Mouse (Mus musculus) CD4-positive, CD25-positive, alpha-beta regulatory T cell, adult 4 months (primary cell): ENCODE measurements around the gene Mmp9. TPM values are rescaled to one million over a fixed set of nuclear protein-coding genes. Genes with fewer than 3 reads are reported as not detected.

Source experiments
- ATAC-seq: one replicate; pipeline ENCODE4 v1.8.0; 2017
- polyA plus RNA-seq, 2 experiments: library from polyadenylated mRNA; unstranded; fragments of 100-300 nt; shearing (Covaris generic); gene quantifications; one replicate each; pipeline ENCODE4 v1.2.1; 2017

Mmp9 gene
- polyA plus RNA-seq, 2 experiments from 2014 or later, result 2.0 to 4.1 TPM

DNA sequence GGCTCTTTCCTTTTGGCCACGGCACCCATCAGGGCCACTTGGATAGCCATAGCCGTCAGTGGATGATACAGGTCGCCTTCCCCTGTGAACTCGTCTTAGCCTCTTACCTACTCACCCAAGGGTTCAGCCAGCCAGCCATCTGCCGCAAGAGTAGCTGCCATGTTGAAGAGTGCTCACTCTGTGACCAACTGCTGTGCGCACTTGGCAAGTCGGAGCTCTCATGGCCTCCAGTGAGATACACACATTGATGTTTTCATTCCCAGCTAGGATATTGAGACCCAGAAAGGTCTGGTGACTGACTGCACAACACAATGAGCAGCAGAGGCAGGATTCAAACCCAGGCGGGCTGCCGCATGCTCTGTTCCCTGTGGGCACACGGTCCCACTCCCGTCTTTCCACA, 53.6 kb downstream of the Mmp9 start:
- ATAC-seq, result no peak

DNA sequence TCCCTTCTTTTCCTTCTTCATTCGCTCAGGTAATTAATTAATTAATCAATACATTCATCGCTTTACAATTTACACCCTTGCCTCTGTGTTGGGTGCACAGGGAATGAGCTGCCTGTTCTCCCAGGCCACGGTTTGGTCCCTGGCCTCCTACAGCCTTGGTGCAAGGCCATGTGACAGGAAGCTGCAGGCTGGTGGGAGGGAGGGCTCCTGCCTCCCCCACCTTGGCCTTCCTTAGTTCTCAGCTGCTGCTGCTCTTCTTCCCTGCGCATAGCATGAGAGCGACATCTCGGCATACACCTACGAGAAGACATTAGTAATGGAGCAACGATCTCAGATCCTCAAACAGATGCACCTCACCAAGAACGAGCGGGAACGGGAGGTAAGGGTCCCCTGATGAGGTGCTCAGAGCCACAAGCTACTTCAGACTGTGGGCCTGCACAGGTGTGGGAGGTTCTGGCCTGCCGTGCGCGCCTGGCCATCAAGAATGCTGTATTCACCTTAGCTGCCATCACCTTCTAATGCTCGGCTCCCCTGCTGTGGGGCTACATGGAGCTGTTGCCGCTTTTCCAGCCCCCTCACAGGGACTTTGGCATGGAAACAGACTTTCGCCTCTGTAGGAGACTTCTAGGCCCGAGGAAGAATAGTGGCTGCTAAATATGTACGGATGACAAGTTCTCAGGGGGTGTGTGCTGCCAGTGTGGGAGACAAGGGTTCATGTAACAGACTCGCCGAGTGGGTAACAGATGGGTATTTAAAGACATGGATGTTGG, 54.3 kb downstream of the Mmp9 start:
- ATAC-seq, result no peak

DNA sequence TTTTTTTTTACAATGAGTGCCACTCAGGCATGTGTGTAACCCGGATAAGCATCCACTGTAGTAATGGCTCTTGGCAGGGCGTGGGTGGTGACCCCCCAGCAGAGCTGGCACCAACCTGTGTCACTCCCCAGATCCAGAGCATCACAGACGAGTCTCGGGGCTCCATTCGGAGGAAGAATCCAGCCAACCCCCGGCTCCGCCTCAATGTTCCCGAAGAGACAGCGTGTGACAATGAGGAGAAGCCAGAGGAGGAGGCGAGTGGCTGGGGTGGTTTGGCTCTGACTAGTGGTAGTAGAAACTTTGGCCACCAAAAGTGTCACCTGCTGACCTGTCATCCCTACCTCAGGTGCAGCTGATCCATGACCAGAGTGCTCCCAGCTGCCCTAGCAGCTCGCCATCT, 55.4 kb downstream of the Mmp9 start:
- ATAC-seq, result no peak

DNA sequence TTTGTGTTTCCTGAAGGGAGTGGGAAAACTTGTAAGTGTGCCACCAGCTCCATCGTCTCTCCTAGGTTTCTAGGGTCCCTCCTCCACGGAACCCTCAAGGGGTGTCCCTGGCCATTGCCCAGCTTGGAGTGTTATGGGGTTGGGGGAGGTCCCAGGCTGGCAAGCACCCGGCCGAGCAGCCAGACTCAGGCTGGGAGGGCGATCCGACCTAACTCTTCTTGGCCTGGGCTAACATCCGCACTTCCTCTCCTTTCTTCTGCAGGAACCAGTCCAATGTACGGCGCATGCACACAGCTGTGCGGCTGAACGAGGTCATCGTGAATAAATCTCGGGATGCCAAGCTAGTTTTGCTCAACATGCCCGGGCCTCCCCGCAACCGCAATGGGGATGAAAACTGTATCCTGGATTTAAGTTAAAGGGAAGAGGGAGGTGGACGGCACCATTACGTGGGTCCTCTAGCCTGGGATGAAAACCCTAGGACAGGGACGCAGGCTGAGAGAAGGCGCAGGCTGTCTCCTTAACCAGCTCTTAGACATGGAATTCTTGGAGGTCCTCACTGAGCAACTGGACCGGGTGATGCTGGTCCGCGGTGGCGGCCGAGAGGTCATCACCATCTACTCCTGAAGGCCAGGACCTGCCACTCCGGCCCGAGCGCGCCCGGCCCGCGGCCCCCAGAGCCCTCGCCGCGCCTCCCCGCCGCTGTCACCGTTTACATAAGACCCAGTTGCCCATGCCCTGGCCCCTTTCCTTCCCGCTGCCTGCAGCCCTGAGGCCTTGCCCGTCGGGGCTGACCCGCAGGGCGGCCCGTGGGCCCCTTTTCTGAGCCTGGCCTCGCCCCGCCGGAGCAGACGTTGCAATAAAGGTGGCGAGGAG, 56.5 kb downstream of the Mmp9 start:
- ATAC-seq, result no peak

DNA sequence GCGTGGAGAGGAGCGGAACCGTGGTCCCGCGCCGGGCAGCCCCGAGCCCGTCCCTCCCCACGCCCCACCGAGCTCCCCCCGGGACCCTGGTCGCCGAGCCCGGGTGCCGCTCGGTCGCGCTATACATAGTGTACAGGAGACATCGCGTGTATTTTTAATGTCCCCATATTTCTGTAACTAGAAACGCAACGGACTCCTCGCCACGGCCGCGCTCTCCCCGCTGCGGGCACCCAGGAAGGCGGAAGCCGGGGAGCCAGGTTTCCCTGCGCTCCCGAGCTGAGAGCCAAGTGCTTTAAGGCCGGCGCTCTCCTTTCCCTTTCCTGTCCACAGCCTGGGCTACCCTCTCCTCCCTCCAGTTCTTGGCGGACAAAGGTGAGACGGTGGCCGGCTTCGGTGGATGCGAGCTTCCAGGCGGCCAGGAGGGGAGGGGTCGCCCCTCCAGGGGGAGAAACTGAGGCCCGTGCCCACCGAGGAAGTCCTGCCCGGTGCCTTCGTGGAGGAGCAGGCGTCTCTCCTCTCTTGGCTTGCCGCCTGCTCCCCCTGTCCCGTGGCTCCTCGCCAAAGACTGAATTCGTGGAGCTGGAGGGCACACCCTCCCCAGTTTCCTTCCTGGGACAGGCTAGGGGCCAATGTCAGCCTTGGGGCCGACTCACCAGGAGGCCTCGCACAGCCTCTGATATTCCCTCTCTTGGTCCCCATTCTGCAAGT, 57.3 kb downstream of the Mmp9 start:
- no peak for ATAC-seq

DNA sequence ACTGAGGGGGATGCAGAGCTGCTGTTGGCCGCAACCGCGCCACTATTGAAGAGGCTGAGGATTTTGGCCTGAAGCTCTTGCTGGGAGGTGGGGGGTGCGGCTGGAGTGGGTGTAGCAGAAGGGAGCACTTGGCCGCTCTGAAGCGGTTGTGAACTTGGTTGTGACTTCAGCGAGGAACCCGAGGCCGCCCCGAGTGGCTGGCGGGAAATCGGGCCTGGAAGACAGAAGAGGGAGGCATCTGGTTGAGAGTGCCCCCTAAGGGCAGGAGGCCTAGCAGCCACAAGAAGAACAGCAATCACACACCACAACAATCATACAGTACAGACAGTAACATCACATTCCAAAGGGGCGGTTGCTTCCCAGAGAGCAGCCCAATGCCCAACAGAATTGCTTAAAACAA, 61.4 kb downstream of the Mmp9 start:
- ATAC-seq, result no peak

DNA sequence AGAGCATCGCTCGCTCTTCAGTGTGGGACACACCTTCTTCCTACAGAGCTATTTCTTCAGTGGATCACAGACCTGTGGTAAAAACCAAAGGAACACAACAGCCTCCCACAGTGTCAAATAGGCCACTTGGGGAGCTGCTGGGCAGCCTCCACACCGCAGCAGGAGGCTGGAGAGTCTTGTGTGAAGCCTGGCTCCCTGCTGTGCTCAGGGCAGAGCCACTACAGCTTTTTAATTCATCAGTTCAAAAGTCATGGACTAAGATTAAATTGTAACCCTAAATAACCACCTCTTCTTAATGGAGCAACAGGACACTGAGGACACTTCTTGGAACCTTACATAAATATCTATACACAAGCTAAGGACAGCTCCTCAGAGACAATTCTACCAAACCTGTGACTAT, 62.5 kb downstream of the Mmp9 start:
- ATAC-seq, result no peak

DNA sequence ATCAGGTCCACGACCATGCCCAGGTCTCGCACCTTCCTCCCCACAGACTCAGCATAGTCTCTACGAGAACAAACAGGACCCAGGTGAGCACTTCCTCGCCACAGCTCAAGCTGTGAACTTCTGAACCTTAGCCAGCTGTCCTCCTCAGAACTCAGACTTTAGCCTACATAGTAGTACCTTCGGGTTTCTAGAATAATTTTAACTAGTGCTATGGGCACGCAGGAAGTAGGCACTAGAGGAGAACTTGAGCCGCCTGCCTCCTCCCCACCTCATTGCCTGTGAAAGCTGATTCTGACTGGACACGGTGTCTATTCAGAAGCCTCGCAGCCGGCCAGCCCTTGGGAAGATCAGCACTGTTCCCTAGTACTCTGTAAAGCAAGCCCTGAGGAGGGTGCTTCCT, 63.7 kb downstream of the Mmp9 start:
- ATAC-seq, result no peak

Other genes with a start within 250 kb of the Mmp9 start
- not detected for gene Spint4, start 242.3 kb upstream of the Mmp9 start, polyA plus RNA-seq
- gene Spint5, start 225.5 kb upstream of the Mmp9 start, polyA plus RNA-seq, result not detected
- gene Wfdc3, start 194.8 kb upstream of the Mmp9 start, polyA plus RNA-seq, result not detected
- 1 to 10 TPM; 3.8 to 7.3 TPM for gene Dnttip1, start 194.8 kb upstream of the Mmp9 start, polyA plus RNA-seq
- 10 to 100 TPM in 1 of 2 experiments, 1 to 10 TPM in 1; 7.7 to 11.4 TPM for gene Ube2c, start 170.9 kb upstream of the Mmp9 start, polyA plus RNA-seq
- gene Tnnc2, start 160.8 kb upstream of the Mmp9 start, polyA plus RNA-seq, result not detected
- 1 to 10 TPM; 4.9 to 7.7 TPM for gene Snx21, start 155.0 kb upstream of the Mmp9 start, polyA plus RNA-seq
- gene Acot8, start 135.9 kb upstream of the Mmp9 start, polyA plus RNA-seq, result 10 to 100 TPM; 32.5 to 42.2 TPM
- 1 to 10 TPM; 7.0 to 8.1 TPM for gene Zswim3, start 135.7 kb upstream of the Mmp9 start, polyA plus RNA-seq
- gene Zswim1, start 118.1 kb upstream of the Mmp9 start, polyA plus RNA-seq, result 10 to 100 TPM; 20.9 to 30.5 TPM
- gene Spata25, start 112.2 kb upstream of the Mmp9 start, polyA plus RNA-seq, result not detected
- 100 to 1,000 TPM; 211 to 247 TPM for gene Ctsa, start 107.9 kb upstream of the Mmp9 start, polyA plus RNA-seq
- gene Neurl2, start 107.3 kb upstream of the Mmp9 start, polyA plus RNA-seq, result 1 to 10 TPM in 1 of 2 experiments, under 1 TPM in 1; 0.65 to 1.6 TPM
- gene Pltp, start 83.1 kb upstream of the Mmp9 start, polyA plus RNA-seq, result under 1 TPM; 0.34 to 0.98 TPM
- gene Pcif1, start 61.5 kb upstream of the Mmp9 start, polyA plus RNA-seq, result 100 to 1,000 TPM; 106 to 115 TPM
- 1 to 10 TPM; 5.6 to 8.2 TPM for gene Zfp335, start 29.0 kb upstream of the Mmp9 start, polyA plus RNA-seq
- gene Slc12a5, start 20.0 kb downstream of the Mmp9 start, polyA plus RNA-seq, result under 1 TPM in 1 of 2 experiments, not detected in 1; 0.31 TPM
- 10 to 100 TPM; 28.6 to 49.0 TPM for gene Ncoa5, start 94.1 kb downstream of the Mmp9 start, polyA plus RNA-seq
- gene Cd40, start 114.8 kb downstream of the Mmp9 start, polyA plus RNA-seq, result 1 to 10 TPM; 1.6 to 6.0 TPM
- not detected for gene 1700025C18Rik, start 150.0 kb downstream of the Mmp9 start, polyA plus RNA-seq